Mouse (Mus musculus) midbrain, postnatal 0 days (tissue): ENCODE data around the gene Fbxo40. TPM values are rescaled to one million over a fixed set of nuclear protein-coding genes. Genes with fewer than 3 reads are reported as not detected.

Source experiments
- ATAC-seq: fragments of 200-750 bp; cut with Nextera tagmentation; 2 replicates; pipeline ENCODE4 v1.8.0; 2017; ENCODE audit warnings: moderate number of reproducible peaks, mild to moderate bottlenecking, moderate TSS enrichment, moderate library complexity; ENCODE audit not compliant: low FRiP score
- DNase-seq: peaks from one replicate; pipeline ENCODE4 v3.0.0-alpha.2; 2015; ENCODE audit warnings: low spot score
- H3K27ac ChIP-seq: fragments of 300-500 bp; sonication (generic); 2 replicates; pipeline ENCODE4 v1.5.1; 2014; ENCODE audit warnings: low read depth, mild to moderate bottlenecking, low read length, mixed read lengths
- H3K27me3 ChIP-seq: fragments of 300-500 bp; sonication (generic); 2 replicates; pipeline ENCODE4 v1.6.1; 2014; ENCODE audit warnings: low read length, control low read depth, mixed read lengths; ENCODE audit not compliant: insufficient read depth
- H3K36me3 ChIP-seq: fragments of 300-500 bp; sonication (generic); 2 replicates; pipeline ENCODE4 v1.6.1; 2014; ENCODE audit warnings: low read length, control low read depth, mixed read lengths; ENCODE audit not compliant: insufficient read depth
- H3K4me1 ChIP-seq: fragments of 300-500 bp; sonication (generic); 2 replicates; pipeline ENCODE4 v1.6.1; 2014; ENCODE audit warnings: mild to moderate bottlenecking, control low read depth, antibody characterized with exemption, low read length, mixed read lengths; ENCODE audit not compliant: insufficient read depth
- H3K4me2 ChIP-seq: fragments of 300-500 bp; sonication (generic); 2 replicates; pipeline ENCODE4 v1.6.1; 2014; ENCODE audit warnings: low read depth, mild to moderate bottlenecking, low read length, mixed read lengths; ENCODE audit not compliant: poor library complexity, severe bottlenecking
- H3K4me3 ChIP-seq: fragments of 300-500 bp; sonication (generic); 2 replicates; pipeline ENCODE4 v1.5.1; 2014; ENCODE audit warnings: low read depth, mild to moderate bottlenecking, low read length, moderate library complexity
- H3K9ac ChIP-seq: fragments of 300-500 bp; sonication (generic); replicated peaks from 2 replicates; pipeline ENCODE4 v1.6.1; 2014; ENCODE audit warnings: mild to moderate bottlenecking, low read length, moderate library complexity, mixed read lengths; ENCODE audit not compliant: poor library complexity, severe bottlenecking
- H3K9me3 ChIP-seq: fragments of 300-500 bp; sonication (generic); 2 replicates; pipeline ENCODE4 v1.6.1; 2016; ENCODE audit warnings: low read length, control low read depth
- CTCF ChIP-seq: IDR thresholded peaks from 2 replicates; pipeline ENCODE4 v1.5.1; 2016; ENCODE audit warnings: antibody characterized with exemption, mild to moderate bottlenecking
- WGBS: fragments of 180-500 bp; shearing (Covaris S2); extraction: QIAGEN DNeasy Blood & Tissue Kit; methylation state at CpG from one replicate; pipeline ENCODE4 v1.1.7; 2014; 5-methylcytosine and 5-hydroxymethylcytosine counted together
- polyA plus RNA-seq: library from polyadenylated mRNA; unstranded; fragments of >200 nt; fragmentation: Nextera tagmentation; extraction: Ambion mirVana; gene quantifications from 2 replicates; pipeline ENCODE4 v1.2.1, GENCODE M21; 2015
- total RNA-seq: library from RNA; depleted of rRNA; stranded (reverse); fragments of >200 nt; gene quantifications from 2 replicates; pipeline ENCODE4 v1.2.3, GENCODE M21; 2014

The Fbxo40 gene
- total and polyA plus RNA-seq, 2 experiments from 2014 or later = 0.44 TPM; not detected in 1

DNA sequence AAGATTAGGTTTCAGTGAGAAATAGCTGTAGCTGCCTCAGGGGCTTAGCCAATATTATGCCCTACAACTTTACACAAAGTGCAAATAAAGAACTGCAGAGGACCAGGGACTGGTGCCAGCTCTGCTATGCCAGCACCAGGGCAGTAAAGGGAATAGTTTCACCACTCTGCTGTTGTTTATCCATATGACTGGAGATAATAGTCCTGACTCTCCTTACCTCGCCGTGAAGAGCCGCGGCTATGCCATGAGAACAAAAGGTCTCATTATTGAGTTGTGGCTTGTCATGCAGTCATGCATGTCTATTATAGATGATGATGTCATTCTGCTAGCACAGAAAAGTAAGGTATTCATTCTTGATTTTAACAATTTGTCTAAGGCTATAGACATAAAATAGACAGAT is 48.4 kb downstream of the Fbxo40 start:
- 45% methylated on average over 4 of the region's 4 CpGs for WGBS
- no peak for TF ChIP-seq CTCF
- Histone ChIP-seq H3K4me1 (no peaks in the 10 kb centered on the region), H3K9me3 (no peaks in the 10 kb centered on the region), H3K36me3 (no peaks in the 10 kb centered on the region), H3K9ac (no peak overlapping the region), H3K4me3 (no peak overlapping the region), H3K27me3 (no peaks in the 10 kb centered on the region), H3K27ac (no peak overlapping the region), H3K4me2 (no peak overlapping the region)
- DNase-seq (no peak), ATAC-seq (no peak)

DNA sequence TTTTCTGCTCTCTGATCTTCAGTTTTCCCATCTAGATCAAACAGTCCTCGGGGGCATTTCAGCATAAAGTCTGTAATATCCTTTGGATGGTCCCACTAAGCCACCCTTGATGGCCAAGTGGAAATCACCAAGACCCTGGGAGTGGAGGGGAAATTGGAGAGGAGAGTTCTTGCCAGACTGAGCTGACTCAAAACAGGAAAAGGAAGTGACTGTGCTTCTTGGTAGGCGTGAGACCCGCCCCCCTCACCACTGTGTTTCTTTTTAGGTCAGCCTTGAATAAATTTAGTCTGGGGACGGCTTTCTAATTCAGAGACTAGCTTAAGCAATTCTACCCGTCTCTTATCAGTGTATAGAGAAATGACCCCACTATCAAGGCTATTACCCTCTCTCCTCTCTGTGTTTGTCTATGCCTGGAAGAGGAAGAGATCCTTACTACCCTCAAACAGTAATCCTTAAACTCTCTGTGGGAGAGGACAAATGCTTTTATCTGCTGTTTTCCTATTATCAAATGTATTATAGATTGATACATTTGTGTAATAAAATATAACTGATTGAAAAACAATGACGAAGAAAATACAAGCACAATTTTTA is 49.0 kb downstream of the Fbxo40 start:
- DNase-seq (no peak), ATAC-seq (no peak)
- 78% methylated on average over 6 of the region's 6 CpGs for WGBS
- Histone ChIP-seq H3K4me1 (no peaks in the 10 kb centered on the region), H3K27ac (no peak overlapping the region), H3K9me3 (no peaks in the 10 kb centered on the region), H3K27me3 (no peaks in the 10 kb centered on the region), H3K9ac (no peak overlapping the region), H3K36me3 (no peaks in the 10 kb centered on the region), H3K4me3 (no peak overlapping the region), H3K4me2 (no peak overlapping the region)
- TF ChIP-seq CTCF = no peak

DNA sequence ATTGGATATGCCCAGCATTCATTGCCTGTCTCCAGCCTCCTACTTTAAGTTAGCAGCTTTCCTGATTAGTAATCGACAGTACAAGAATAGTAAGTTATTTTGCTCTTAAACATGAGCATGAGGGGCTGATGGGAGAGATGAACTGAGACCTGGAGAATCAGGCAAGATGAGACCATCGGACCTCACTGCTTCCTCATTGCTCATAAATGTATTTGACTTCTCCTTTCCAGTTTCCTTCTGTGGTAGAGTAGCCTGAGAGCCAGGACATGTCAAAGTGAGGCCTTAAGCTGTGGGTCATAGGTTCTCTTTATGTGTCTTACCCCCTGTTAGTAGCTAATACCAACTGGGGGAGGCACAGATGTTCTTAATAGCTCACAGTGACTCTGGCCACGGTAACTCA is 54.5 kb downstream of the Fbxo40 start:
- no peak overlapping the region for H3K4me2 ChIP-seq
- DNase-seq = no peak
- no peak overlapping the region for H3K4me3 ChIP-seq
- TF ChIP-seq CTCF = no peak
- no peaks in the 10 kb centered on the region for H3K9me3 ChIP-seq
- ATAC-seq = no peak
- 87% methylated on average over 3 of the region's 3 CpGs for WGBS
- no peaks in the 10 kb centered on the region for H3K27me3 ChIP-seq
- H3K36me3 ChIP-seq = peaks cover 26% of the 10 kb centered on the region; the same call in 1 of the 2 replicates
- no peaks in the 10 kb centered on the region for H3K4me1 ChIP-seq
- no peak overlapping the region for H3K9ac ChIP-seq
- no peak overlapping the region for H3K27ac ChIP-seq

DNA sequence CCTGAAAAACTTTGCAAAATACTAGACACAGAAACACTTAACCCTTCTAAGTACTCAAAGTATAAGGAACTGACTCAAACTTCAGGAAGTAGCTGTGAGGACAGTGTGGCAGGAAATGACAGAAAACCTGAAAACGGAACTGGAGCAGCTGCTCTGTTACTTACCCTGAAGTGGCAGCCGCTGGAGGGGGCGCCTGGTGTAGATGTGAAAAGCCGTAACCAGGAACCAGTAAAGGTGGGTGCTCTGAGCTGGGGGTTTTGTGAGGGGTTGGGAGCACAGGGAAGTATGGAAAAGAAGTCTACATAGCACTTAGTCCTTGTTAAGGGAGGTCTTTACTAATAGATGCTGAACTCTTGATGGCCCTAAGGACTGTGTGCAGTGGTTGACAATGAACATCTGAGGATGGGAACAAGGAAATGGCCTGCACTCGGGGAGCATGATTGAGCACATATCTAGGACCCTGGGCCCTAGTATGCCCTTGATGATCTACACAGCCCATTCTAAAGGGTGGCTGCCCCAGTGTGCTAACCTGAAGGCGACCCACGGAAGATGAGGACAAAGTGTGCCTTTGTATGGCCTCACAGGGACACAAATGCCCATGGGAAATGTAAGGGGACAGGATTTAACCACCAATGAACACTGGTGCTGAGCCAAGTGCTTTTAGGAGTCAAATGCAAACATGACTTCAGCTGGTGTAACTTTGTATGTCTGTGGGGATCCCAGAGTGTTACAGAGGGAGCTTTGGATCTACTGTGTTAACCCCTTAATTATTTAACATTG is 55.2 kb downstream of the Fbxo40 start, which contains the start of gene Hcls1:
Gene Hcls1 (plus strand): TSS at position 143 of the 780 bp plus-strand sequence.
- Histone ChIP-seq H3K27ac (no peak within 1 kb of the TSS), H3K4me1 (no peaks in the 10 kb centered on the region), H3K9ac (no peak within 1 kb of the TSS), H3K9me3 (no peaks in the 10 kb centered on the region), H3K4me3 (no peak within 1 kb of the TSS), H3K36me3 (peaks cover 33% of the 10 kb centered on the region; the same call in 1 of the 2 replicates), H3K4me2 (no peak within 1 kb of the TSS), H3K27me3 (no peaks in the 10 kb centered on the region)
- ATAC-seq (no peak), DNase-seq (no peak)
- WGBS = 84% methylated on average over 7 of the region's 7 CpGs
- no peak for TF ChIP-seq CTCF

DNA sequence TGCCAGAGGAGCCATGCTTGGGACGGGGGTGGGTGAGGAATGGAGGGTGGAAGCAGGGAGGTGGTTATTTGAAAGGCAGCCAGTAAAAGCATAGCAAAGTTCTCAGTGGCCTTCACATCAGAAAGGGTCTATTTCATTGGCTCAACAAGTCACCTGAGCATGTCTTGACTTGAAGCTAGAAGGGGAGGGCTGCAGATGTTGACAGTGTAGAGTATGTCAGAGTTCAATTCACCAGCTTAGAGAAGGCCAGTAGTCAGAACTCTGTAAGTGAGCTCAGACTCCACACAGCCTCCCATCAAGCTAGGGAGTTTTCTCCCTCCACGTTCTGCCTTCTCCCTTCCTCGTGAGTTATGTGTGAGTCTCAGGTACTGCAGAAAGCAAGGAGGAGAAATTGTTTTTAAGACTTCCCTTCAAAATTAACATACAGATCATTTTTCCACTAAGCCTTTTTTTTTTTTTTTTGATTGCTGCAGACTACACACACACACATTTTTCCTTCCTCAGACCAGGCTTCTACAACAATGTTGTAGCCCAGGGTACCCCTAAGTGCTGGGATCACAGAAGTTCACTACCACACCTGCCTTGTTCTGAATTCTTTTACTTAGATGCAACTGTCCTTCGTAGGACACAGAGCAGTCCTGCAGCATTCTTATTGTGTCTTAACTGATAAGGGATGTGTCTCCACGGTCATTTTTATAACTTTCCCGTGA is 56.0 kb downstream of the Fbxo40 start:
- H3K4me2 ChIP-seq = no peak overlapping the region
- DNase-seq = no peak
- no peak overlapping the region for H3K9ac ChIP-seq
- H3K27me3 ChIP-seq = no peaks in the 10 kb centered on the region
- H3K36me3 ChIP-seq = peaks cover 39% of the 10 kb centered on the region
- no peak for TF ChIP-seq CTCF
- no peak overlapping the region for H3K27ac ChIP-seq
- WGBS = 81% methylated on average over 6 of the region's 6 CpGs
- H3K4me1 ChIP-seq = no peaks in the 10 kb centered on the region
- no peak for ATAC-seq
- H3K9me3 ChIP-seq = no peaks in the 10 kb centered on the region
- no peak overlapping the region for H3K4me3 ChIP-seq

DNA sequence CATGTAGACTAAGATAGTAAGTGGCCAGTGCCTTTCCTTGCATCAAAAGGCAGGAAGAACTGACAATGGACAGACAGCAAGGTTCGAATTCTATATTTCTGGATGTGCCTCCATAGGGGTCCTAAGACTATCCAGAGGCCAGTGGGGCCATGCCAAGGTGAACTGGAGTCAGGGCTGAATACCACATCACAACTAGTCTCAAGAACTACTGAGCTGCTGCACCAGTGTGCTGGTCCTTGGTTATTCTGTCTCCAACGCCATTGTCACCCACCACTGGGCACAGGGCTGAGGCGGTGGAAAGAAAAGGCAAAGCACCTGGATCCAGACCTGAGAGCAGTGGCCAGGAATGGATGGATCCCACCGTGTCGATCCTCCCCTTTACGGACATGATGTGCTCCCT is 57.7 kb downstream of the Fbxo40 start:
- Histone ChIP-seq H3K27ac (no peak overlapping the region), H3K9ac (no peak overlapping the region), H3K4me3 (no peak overlapping the region), H3K36me3 (peaks cover 56% of the 10 kb centered on the region), H3K27me3 (no peaks in the 10 kb centered on the region), H3K9me3 (no peaks in the 10 kb centered on the region), H3K4me2 (no peak overlapping the region), H3K4me1 (no peaks in the 10 kb centered on the region)
- 93% methylated on average over 6 of the region's 6 CpGs for WGBS
- no peak for TF ChIP-seq CTCF
- ATAC-seq (no peak), DNase-seq (no peak)
